Mouse (Mus musculus) CH12.LX (cell line): ENCODE data around the gene Krt39. TPM values are rescaled to one million over a fixed set of nuclear protein-coding genes. Genes with fewer than 3 reads are reported as not detected.

ENCODE experiments used
- DNase-seq: peaks from one replicate; pipeline ENCODE4 v3.0.0-alpha.2; 2013; ENCODE audit errors: extremely low read depth
- H3K27ac ChIP-seq: 2 replicates; pipeline ENCODE4 v1.5.1; 2012; ENCODE audit warnings: low read depth, mild to moderate bottlenecking, control low read depth, moderate library complexity; ENCODE audit not compliant: insufficient read depth
- H3K27me3 ChIP-seq: replicated peaks from 2 replicates; pipeline ENCODE3; 2012; ENCODE audit warnings: inconsistent platforms
- H3K36me3 ChIP-seq, 2 experiments: replicated peaks in 1 of 2; 2 replicates each; pipeline versions ENCODE3 to v1.6.1; 2012; ENCODE audit warnings: inconsistent platforms in 1 of 2, low read length in 1 of 2, mild to moderate bottlenecking in 1 of 2, mixed read lengths in 1 of 2, moderate library complexity in 1 of 2; ENCODE audit not compliant: control insufficient read depth in 1 of 2, insufficient read depth in 1 of 2
- H3K4me1 ChIP-seq, 2 experiments: 2 replicates each; pipeline ENCODE4 v1.6.1; 2012; ENCODE audit warnings: inconsistent platforms in 1 of 2, moderate library complexity in 1 of 2; ENCODE audit not compliant: insufficient read depth in 2 of 2, control insufficient read depth in 1 of 2
- H3K4me2 ChIP-seq: 2 replicates; pipeline ENCODE4 v1.6.1; 2012; ENCODE audit warnings: low read depth, mild to moderate bottlenecking, control low read depth; ENCODE audit not compliant: poor library complexity, insufficient read depth, severe bottlenecking
- H3K4me3 ChIP-seq, 3 experiments: fragments of 150-350 bp in 1 of 3; sonication (generic) in 1 of 3; replicated peaks in 1 of 3; 2 replicates each; pipeline versions ENCODE3 to v1.5.1; 2011 to 2012; ENCODE audit warnings: low read depth in 2 of 3, low read length in 2 of 3, mild to moderate bottlenecking in 2 of 3, moderate library complexity in 2 of 3, control low read depth in 1 of 3, improper control_type of control experiment in 1 of 3, inconsistent platforms in 1 of 3, mixed read lengths in 1 of 3; ENCODE audit not compliant: poor library complexity in 1 of 3
- H3K79me2 ChIP-seq: replicated peaks from 2 replicates; pipeline ENCODE4 v1.6.1; 2012; ENCODE audit warnings: mild to moderate bottlenecking, moderate library complexity; ENCODE audit not compliant: control insufficient read depth, poor library complexity, insufficient read depth, severe bottlenecking; ENCODE audit errors: extremely low read depth
- H3K9ac ChIP-seq: 2 replicates; pipeline ENCODE4 v1.6.1; 2012; ENCODE audit warnings: low read depth, mild to moderate bottlenecking, control low read depth, moderate library complexity; ENCODE audit not compliant: insufficient read depth
- H3K9me3 ChIP-seq: replicated peaks from 2 replicates; pipeline ENCODE3; 2012; ENCODE audit warnings: low read length, inconsistent platforms, mixed read lengths
- CTCF ChIP-seq, 2 experiments: IDR thresholded peaks in 1 of 2; conservative IDR thresholded peaks in 1 of 2; 2 replicates each; pipeline ENCODE4 v1.5.1; 2011 to 2012; ENCODE audit warnings: low read depth in 2 of 2, low read length in 2 of 2, improper control_type of control experiment in 1 of 2, inconsistent platforms in 1 of 2, mild to moderate bottlenecking in 1 of 2, moderate library complexity in 1 of 2
- E2F4 ChIP-seq: IDR thresholded peaks from 2 replicates; pipeline ENCODE4 v1.6.1; 2011; ENCODE audit warnings: low read depth, low read length, improper control_type of control experiment; ENCODE audit not compliant: insufficient replicate concordance
- HCFC1 ChIP-seq: IDR thresholded peaks from 2 replicates; pipeline ENCODE4 v1.6.1; 2012; ENCODE audit warnings: low read depth, mild to moderate bottlenecking, inconsistent platforms, low read length, improper control_type of control experiment
- IRF4 ChIP-seq: IDR thresholded peaks from 2 replicates; pipeline ENCODE4 v1.6.1; 2014; ENCODE audit warnings: low read depth, mild to moderate bottlenecking, inconsistent platforms, low read length, improper control_type of control experiment
- MAZ ChIP-seq: IDR thresholded peaks from 2 replicates; pipeline ENCODE4 v1.6.1; 2012; ENCODE audit warnings: low read depth, mild to moderate bottlenecking, inconsistent platforms, low read length, improper control_type of control experiment, moderate library complexity
- MYC ChIP-seq: IDR thresholded peaks from 2 replicates; pipeline ENCODE4 v1.6.1; 2011; ENCODE audit warnings: low read depth, mild to moderate bottlenecking, improper control_type of control experiment, low read length
- NELFE ChIP-seq: IDR thresholded peaks from 2 replicates; pipeline ENCODE4 v1.6.1; 2011; ENCODE audit warnings: low read depth, low read length, improper control_type of control experiment
- POLR2AphosphoS2 ChIP-seq: IDR thresholded peaks from 2 replicates; pipeline ENCODE4 v1.6.1; 2011; ENCODE audit warnings: low read depth, low read length, improper control_type of control experiment
- RAD21 ChIP-seq: IDR thresholded peaks from 2 replicates; pipeline ENCODE4 v1.6.1; 2011; ENCODE audit warnings: low read depth, mild to moderate bottlenecking, low read length, improper control_type of control experiment, moderate library complexity
- RCOR1 ChIP-seq: conservative IDR thresholded peaks from 2 replicates; pipeline ENCODE4 v1.6.1; 2012; ENCODE audit warnings: low read depth, mild to moderate bottlenecking, inconsistent platforms, low read length, improper control_type of control experiment
- SMC3 ChIP-seq: IDR thresholded peaks from 2 replicates; pipeline ENCODE4 v1.6.1; 2011; ENCODE audit warnings: low read depth, low read length, improper control_type of control experiment
- ZNF384 ChIP-seq: IDR thresholded peaks from 2 replicates; pipeline ENCODE4 v1.6.1; 2012; ENCODE audit warnings: low read depth, low read length, improper control_type of control experiment, inconsistent platforms
- dilution Hi-C: fragments of 300-500 bp; cut with MboI; formaldehyde crosslinking; loops from 2 replicates; pipeline ENCODE4 v1.14.3; 2020; ENCODE audit warnings: low sequenced_read_pairs; ENCODE audit not compliant: extremely low pct_unique_long_range_greater_than_20kb, extremely low pct_ligation_motif_present
- in situ Hi-C: fragments of 300-500 bp; cut with MboI; formaldehyde crosslinking; loops from 3 replicates; pipeline ENCODE4 v1.14.3; 2019; ENCODE audit warnings: low sequenced_read_pairs, low pct_ligation_motif_present, low pct_unique_long_range_greater_than_20kb, mixed read lengths
- polyA plus RNA-seq: library from polyadenylated mRNA; unstranded; fragments of >175 nt; gene quantifications from 2 replicates; pipeline ENCODE4 v1.2.1, GENCODE M21; 2012; ENCODE audit warnings: low read depth; ENCODE audit not compliant: insufficient read length
- total RNA-seq, 2 experiments: library from RNA; depleted of rRNA; stranded (reverse); fragments of 300-350 nt in 1 of 2; fragments of >200 nt in 1 of 2; gene quantifications; 2 replicates each; pipeline ENCODE4 v1.2.3; 2012 to 2014

The Krt39 gene
- total and polyA plus RNA-seq, 3 experiments = not detected

GRCm38 (mm10) chr11:99468566-99468965 is 52.6 kb downstream of the Krt39 start:
- no peak overlapping the region for H3K27ac ChIP-seq

GRCm38 (mm10) chr11:99466316-99466715 is 54.8 kb downstream of the Krt39 start:
- Histone ChIP-seq H3K79me2 (no peaks in the 10 kb centered on the region), H3K36me3 (no peaks in the 10 kb centered on the region), H3K27me3 (peaks cover 89% of the 10 kb centered on the region), H3K9ac (no peak overlapping the region), H3K4me1 (no peaks in the 10 kb centered on the region), H3K4me2 (no peak overlapping the region), H3K4me3 (no peak overlapping the region), H3K27ac (no peak overlapping the region), H3K9me3 (no peaks in the 10 kb centered on the region)
- TF ChIP-seq IRF4 (no peak), E2F4 (no peak), RCOR1 (no peak), POLR2AphosphoS2 (no peak)
- DNase-seq = no peak
- in situ Hi-C loops (loop anchor here (10.0 kb wide), 2 partner anchors 538 to 828 kb away; no protein-coding TSS in a partner anchor), dilution Hi-C loops (no loop called here)

More at GRCm38 (mm10) chr11:99468566-99468965, 52.6 kb downstream of the Krt39 start:
- in situ Hi-C loops = loop anchor here (10.0 kb wide), 2 partner anchors 536 to 826 kb away; no protein-coding TSS in a partner anchor
- TF ChIP-seq ZNF384 = no peak
- no peak for TF ChIP-seq NELFE
- TF ChIP-seq, all 38 proteins: peak for 0
- dilution Hi-C loops = no loop called here
- H3K4me1 ChIP-seq = no peaks in the 10 kb centered on the region
- DNase-seq = no peak
- H3K9ac ChIP-seq = no peak overlapping the region
- H3K27me3 ChIP-seq = peaks cover 84% of the 10 kb centered on the region
- H3K36me3 ChIP-seq = no peaks in the 10 kb centered on the region
- no peaks in the 10 kb centered on the region for H3K79me2 ChIP-seq
- no peaks in the 10 kb centered on the region for H3K9me3 ChIP-seq
- H3K4me3 ChIP-seq = no peak overlapping the region
- H3K4me2 ChIP-seq = no peak overlapping the region

GRCm38 (mm10) chr11:99464836-99465235 is 56.3 kb downstream of the Krt39 start:
- in situ Hi-C loops (loop anchor here (5.0 to 10.0 kb wide), 3 partner anchors 83 to 830 kb away; no protein-coding TSS in a partner anchor), dilution Hi-C loops (no loop called here)
- Histone ChIP-seq H3K9me3 (no peaks in the 10 kb centered on the region), H3K9ac (no peak overlapping the region), H3K36me3 (no peaks in the 10 kb centered on the region), H3K79me2 (no peaks in the 10 kb centered on the region), H3K4me2 (no peak overlapping the region), H3K27me3 (peaks cover 87% of the 10 kb centered on the region), H3K4me1 (no peaks in the 10 kb centered on the region), H3K4me3 (no peak overlapping the region), H3K27ac (no peak overlapping the region)
- DNase-seq = peak; percentile 86
- TF ChIP-seq ZNF384 (peak; percentile 100), MYC (0 out of 2 replicates have a peak, but pooled peaks have one; percentile 51), CTCF (conservative IDR thresholded peaks at IDR 0.05 in 1 of 2, IDR thresholded peaks at IDR 0.05 in 1 of 2; ENCODE audit: low read depth in 2 of 2, low read length in 2 of 2) (peak; percentile 93), RAD21 (peak; percentile 90), SMC3 (peak; percentile 83), HCFC1 (no peak), MAZ (no peak)

Other genes with a start within 250 kb of the Krt39 start
Only the 20 nearest of the 30 such genes appear.
- gene Krt12, start 99.1 kb downstream of the Krt39 start, total RNA-seq (2012; rRNA removed) = not detected in 2 replicates
- not detected in 2 replicates for gene Krt12, start 99.1 kb downstream of the Krt39 start, total RNA-seq (2014; rRNA removed)
- not detected in 2 replicates for gene Krt12, start 99.1 kb downstream of the Krt39 start, polyA plus RNA-seq
- not detected in 2 replicates for gene Krt20, start 83.2 kb downstream of the Krt39 start, total RNA-seq (2012; rRNA removed)
- gene Krt20, start 83.2 kb downstream of the Krt39 start, total RNA-seq (2014; rRNA removed) = not detected in 2 replicates
- gene Krt20, start 83.2 kb downstream of the Krt39 start, polyA plus RNA-seq = not detected in 2 replicates
- gene Krt23, start 28.2 kb downstream of the Krt39 start, total RNA-seq (2012; rRNA removed) = not detected in 2 replicates
- gene Krt23, start 28.2 kb downstream of the Krt39 start, total RNA-seq (2014; rRNA removed) = not detected in 2 replicates
- not detected in 2 replicates for gene Krt23, start 28.2 kb downstream of the Krt39 start, polyA plus RNA-seq
- not detected in 2 replicates for gene Krt40, start 21.8 kb upstream of the Krt39 start, total RNA-seq (2012; rRNA removed)
- gene Krt40, start 21.8 kb upstream of the Krt39 start, total RNA-seq (2014; rRNA removed) = not detected in 2 replicates
- not detected in 2 replicates for gene Krt40, start 21.8 kb upstream of the Krt39 start, polyA plus RNA-seq
- not detected in 2 replicates for gene Krtap3-3, start 29.5 kb upstream of the Krt39 start, total RNA-seq (2012; rRNA removed)
- not detected in 2 replicates for gene Krtap3-3, start 29.5 kb upstream of the Krt39 start, total RNA-seq (2014; rRNA removed)
- gene Krtap3-3, start 29.5 kb upstream of the Krt39 start, polyA plus RNA-seq = not detected in 2 replicates
- not detected in 2 replicates for gene Krtap3-2, start 35.5 kb upstream of the Krt39 start, total RNA-seq (2012; rRNA removed)
- gene Krtap3-2, start 35.5 kb upstream of the Krt39 start, total RNA-seq (2014; rRNA removed) = not detected in 2 replicates
- gene Krtap3-2, start 35.5 kb upstream of the Krt39 start, polyA plus RNA-seq = not detected in 2 replicates
- not detected in 2 replicates for gene Gm11939, start 38.1 kb upstream of the Krt39 start, total RNA-seq (2012; rRNA removed)
- not detected in 2 replicates for gene Gm11939, start 38.1 kb upstream of the Krt39 start, total RNA-seq (2014; rRNA removed)
- gene Gm11939, start 38.1 kb upstream of the Krt39 start, polyA plus RNA-seq = not detected in 2 replicates
- not detected in 2 replicates for gene Krtap3-1, start 45.3 kb upstream of the Krt39 start, total RNA-seq (2012; rRNA removed)
- not detected in 2 replicates for gene Krtap3-1, start 45.3 kb upstream of the Krt39 start, total RNA-seq (2014; rRNA removed)
- gene Krtap3-1, start 45.3 kb upstream of the Krt39 start, polyA plus RNA-seq = not detected in 2 replicates
- not detected in 2 replicates for gene Krtap1-5, start 59.7 kb upstream of the Krt39 start, total RNA-seq (2012; rRNA removed)
- gene Krtap1-5, start 59.7 kb upstream of the Krt39 start, total RNA-seq (2014; rRNA removed) = not detected in 2 replicates
- not detected in 2 replicates for gene Krtap1-5, start 59.7 kb upstream of the Krt39 start, polyA plus RNA-seq
- not detected in 2 replicates for gene Krtap1-4, start 62.3 kb upstream of the Krt39 start, total RNA-seq (2012; rRNA removed)
- not detected in 2 replicates for gene Krtap1-4, start 62.3 kb upstream of the Krt39 start, total RNA-seq (2014; rRNA removed)
- not detected in 2 replicates for gene Krtap1-4, start 62.3 kb upstream of the Krt39 start, polyA plus RNA-seq
- not detected in 2 replicates for gene Krtap1-3, start 70.0 kb upstream of the Krt39 start, total RNA-seq (2012; rRNA removed)
- gene Krtap1-3, start 70.0 kb upstream of the Krt39 start, total RNA-seq (2014; rRNA removed) = not detected in 2 replicates
- gene Krtap1-3, start 70.0 kb upstream of the Krt39 start, polyA plus RNA-seq = not detected in 2 replicates
- gene Krtap9-3, start 76.8 kb upstream of the Krt39 start, total RNA-seq (2012; rRNA removed) = not detected in 2 replicates
- gene Krtap9-3, start 76.8 kb upstream of the Krt39 start, total RNA-seq (2014; rRNA removed) = not detected in 2 replicates
- not detected in 2 replicates for gene Krtap9-3, start 76.8 kb upstream of the Krt39 start, polyA plus RNA-seq
- gene Gm11938, start 82.0 kb upstream of the Krt39 start, total RNA-seq (2012; rRNA removed) = not detected in 2 replicates
- gene Gm11938, start 82.0 kb upstream of the Krt39 start, total RNA-seq (2014; rRNA removed) = not detected in 2 replicates
- not detected in 2 replicates for gene Gm11938, start 82.0 kb upstream of the Krt39 start, polyA plus RNA-seq
- not detected in 2 replicates for gene Gm11937, start 88.9 kb upstream of the Krt39 start, total RNA-seq (2012; rRNA removed)
- not detected in 2 replicates for gene Gm11937, start 88.9 kb upstream of the Krt39 start, total RNA-seq (2014; rRNA removed)
- not detected in 2 replicates for gene Gm11937, start 88.9 kb upstream of the Krt39 start, polyA plus RNA-seq
- not detected in 2 replicates for gene Krtap2-4, start 93.5 kb upstream of the Krt39 start, total RNA-seq (2012; rRNA removed)
- gene Krtap2-4, start 93.5 kb upstream of the Krt39 start, total RNA-seq (2014; rRNA removed) = not detected in 2 replicates
- gene Krtap2-4, start 93.5 kb upstream of the Krt39 start, polyA plus RNA-seq = not detected in 2 replicates
- gene Gm11562, start 99.1 kb upstream of the Krt39 start, total RNA-seq (2012; rRNA removed) = not detected in 2 replicates
- gene Gm11562, start 99.1 kb upstream of the Krt39 start, total RNA-seq (2014; rRNA removed) = not detected in 2 replicates
- not detected in 2 replicates for gene Gm11562, start 99.1 kb upstream of the Krt39 start, polyA plus RNA-seq
- not detected in 2 replicates for gene Krtap4-1, start 106.9 kb upstream of the Krt39 start, total RNA-seq (2012; rRNA removed)
- gene Krtap4-1, start 106.9 kb upstream of the Krt39 start, total RNA-seq (2014; rRNA removed) = not detected in 2 replicates
- gene Krtap4-1, start 106.9 kb upstream of the Krt39 start, polyA plus RNA-seq = not detected in 2 replicates
- not detected in 2 replicates for gene Krtap4-2, start 113.7 kb upstream of the Krt39 start, total RNA-seq (2012; rRNA removed)
- not detected in 2 replicates for gene Krtap4-2, start 113.7 kb upstream of the Krt39 start, total RNA-seq (2014; rRNA removed)
- not detected in 2 replicates for gene Krtap4-2, start 113.7 kb upstream of the Krt39 start, polyA plus RNA-seq
- not detected in 2 replicates for gene Krtap4-7, start 122.8 kb upstream of the Krt39 start, total RNA-seq (2012; rRNA removed)
- not detected in 2 replicates for gene Krtap4-7, start 122.8 kb upstream of the Krt39 start, total RNA-seq (2014; rRNA removed)
- gene Krtap4-7, start 122.8 kb upstream of the Krt39 start, polyA plus RNA-seq = not detected in 2 replicates
- not detected in 2 replicates for gene Gm11555, start 128.9 kb upstream of the Krt39 start, total RNA-seq (2012; rRNA removed)
- not detected in 2 replicates for gene Gm11555, start 128.9 kb upstream of the Krt39 start, total RNA-seq (2014; rRNA removed)
- gene Gm11555, start 128.9 kb upstream of the Krt39 start, polyA plus RNA-seq = not detected in 2 replicates